Mouse (Mus musculus) testis, postnatal 14 days (tissue): ENCODE data around the gene Gm21778.
"Not testable (repeated sequence)": the region's sequence is repeated elsewhere in the genome, so short reads cannot be mapped to it uniquely, and the experiment has no call there.

Experiments
- DNase-seq: peaks from one replicate; pipeline ENCODE4 v3.0.0; 2021; ENCODE audit warnings: low spot score

Gene Gm21778

DNA sequence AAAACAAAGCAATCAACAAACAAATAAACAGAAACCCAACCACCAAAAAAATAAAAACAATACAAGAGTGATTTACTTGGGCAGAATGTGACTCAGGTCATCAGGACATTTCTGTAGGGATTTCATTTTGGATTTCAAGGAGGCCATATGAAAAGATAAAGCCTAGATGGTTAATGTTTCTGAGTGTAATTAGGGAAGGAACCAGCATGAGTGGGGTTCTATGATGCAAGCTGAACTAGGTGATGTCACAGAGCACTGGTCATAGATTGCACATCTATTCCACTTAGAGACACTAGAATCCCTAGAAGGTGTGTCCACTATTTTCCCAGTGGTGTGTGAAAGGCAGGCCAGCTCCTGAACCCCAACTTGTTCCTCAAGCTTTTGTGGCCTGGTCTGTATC is at the start of gene Gm21778:
Gene Gm21778 (plus strand): TSS at position 301 of the 400 bp plus-strand sequence.
- not testable (repeated sequence) for DNase-seq
